Mouse (Mus musculus) sigmoid colon, adult 10 weeks (tissue): ENCODE measurements around the gene Gm5751. TPM values are rescaled to one million over a fixed set of nuclear protein-coding genes. Genes with fewer than 3 reads are reported as not detected.

Experiments used
- polyA plus RNA-seq: library from polyadenylated mRNA; stranded (reverse); fragments of 350-450 nt; fragmentation: Illumina TruSeq; extraction: RNeasy Lipid Tissue Mini Kit (QIAGEN cat#74804); gene quantifications from one replicate; pipeline ENCODE4 v1.2.3, GENCODE M21; 2014; ENCODE audit warnings: low read depth, low replicate concordance

Gm5751 gene
- not detected for polyA plus RNA-seq

DNA sequence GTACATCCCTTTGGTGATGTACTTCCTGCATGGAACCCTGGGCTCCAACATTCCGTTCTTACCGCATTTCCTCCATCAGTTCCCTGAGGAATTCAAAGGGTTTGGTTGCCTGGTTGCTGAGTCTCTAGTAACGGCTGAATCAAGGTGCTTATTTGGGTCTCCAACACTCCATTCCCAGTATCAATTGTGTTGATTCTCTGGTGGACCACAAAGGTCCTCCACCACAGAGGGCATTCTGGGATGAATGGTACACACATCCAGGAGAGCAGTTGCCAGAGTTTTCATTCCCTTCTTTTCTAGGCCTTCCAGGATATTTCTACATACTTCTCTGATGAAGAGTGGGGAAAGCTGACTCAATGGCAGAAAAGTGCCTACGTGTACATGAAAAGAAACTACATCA, at the start of gene Gm5751:
Gene Gm5751 (plus strand): TSS at position 301 of the 400 bp plus-strand sequence.

DNA sequence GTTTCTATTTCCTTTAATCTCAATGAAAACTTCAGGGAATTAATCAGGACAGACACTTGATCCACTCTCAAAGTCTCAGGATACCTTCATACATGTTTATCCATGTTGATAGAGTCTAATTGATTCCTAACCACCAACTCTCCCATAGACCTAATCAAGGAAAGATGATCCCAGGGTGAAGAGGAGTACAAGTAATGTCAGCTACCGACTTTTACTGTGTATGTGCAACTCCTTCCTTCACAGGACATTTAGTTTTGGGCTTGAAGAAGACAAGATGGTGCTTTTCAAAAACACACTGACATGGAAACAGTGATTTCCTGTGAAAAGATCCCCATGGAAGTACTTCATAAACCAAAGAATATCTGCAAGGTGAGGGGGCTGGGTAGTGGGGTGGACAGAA, 30.4 kb upstream of the Gm5751 start, which contains the start of gene Gm6592:
Gene Gm6592 (plus strand): TSS at position 301 of the 400 bp plus-strand sequence.

GRCm38 (mm10) chrX:8892343-8893155, 18.5 kb downstream of the Gm5751 start, which contains the start of gene B630019K06Rik:
B630019K06Rik (plus strand) TSS chrX:8892382.

Other genes with a start within 250 kb of the Gm5751 start
- not detected for gene Ssxb8, start 183.4 kb upstream of the Gm5751 start, polyA plus RNA-seq
- not detected for gene Ssx9, start 125.8 kb upstream of the Gm5751 start, polyA plus RNA-seq
- gene Ssxb5, start 70.6 kb upstream of the Gm5751 start, polyA plus RNA-seq, result not detected
- gene Gm6592, start 30.3 kb upstream of the Gm5751 start, polyA plus RNA-seq, result not detected
- 5.8 TPM for gene B630019K06Rik, start 18.1 kb downstream of the Gm5751 start, polyA plus RNA-seq
- not detected for gene Fthl17b, start 88.7 kb downstream of the Gm5751 start, polyA plus RNA-seq
- gene Fthl17c, start 102.3 kb downstream of the Gm5751 start, polyA plus RNA-seq, result not detected
- gene Fthl17d, start 112.5 kb downstream of the Gm5751 start, polyA plus RNA-seq, result not detected
- gene Fthl17e, start 159.2 kb downstream of the Gm5751 start, polyA plus RNA-seq, result not detected
- not detected for gene Fthl17f, start 188.8 kb downstream of the Gm5751 start, polyA plus RNA-seq
- gene 4930402K13Rik, start 230.3 kb downstream of the Gm5751 start, polyA plus RNA-seq, result not detected